Mouse (Mus musculus): ENCODE data around the gene Pmel. TPM values are rescaled to one million over a fixed set of nuclear protein-coding genes. Genes with fewer than 3 reads are reported as not detected.
A peak's percentile ranks its signal among the peaks of the same experiment; 100 is the strongest.

Pmel gene
- total and polyA plus RNA-seq, 3 experiments: 0.15 to 0.45 TPM; not detected in 1

- TF ChIP-seq EP300 (IDR thresholded peaks at IDR 0.05; ENCODE audit: low read depth in 1 of 2, low read length in 2 of 2) (0 out of 4 replicates have a peak, but pooled peaks of 1 of the 2 experiments have one; percentile 9), KAT2A (conservative IDR thresholded peaks at IDR 0.05; ENCODE audit: low read depth, low read length) (peak; percentile 65), NRF1 (IDR thresholded peaks at IDR 0.05; ENCODE audit: insufficient read depth, low read depth, low read length, poor library complexity, severe bottlenecking) (no peak), MYC (IDR thresholded peaks at IDR 0.05; ENCODE audit: low read depth, low read length) (no peak), POLR2A (IDR thresholded peaks at IDR 0.05; ENCODE audit: control insufficient read depth in 1 of 2, insufficient read depth in 1 of 2, low read depth in 1 of 2, low read length in 2 of 2, poor library complexity in 1 of 2) (peak; percentile 61 to 87; a peak in 3 of 4 replicates), ZNF384 (IDR thresholded peaks at IDR 0.05; ENCODE audit: low read depth, low read length) (peak; percentile 20; the same call in 1 of the 2 replicates), ELF1 (IDR thresholded peaks at IDR 0.05; ENCODE audit: low read depth, low read length) (no peak; the same call in 1 of the 2 replicates), MXI1 (IDR thresholded peaks at IDR 0.05; ENCODE audit: low read depth, low read length) (0 out of 2 replicates have a peak, but pooled peaks have one; percentile 13), CTCF (IDR thresholded peaks at IDR 0.05 in 2 of 3, conservative IDR thresholded peaks at IDR 0.05 in 1 of 3; ENCODE audit: control insufficient read depth in 1 of 3, insufficient read depth in 1 of 3, low read depth in 2 of 3, low read length in 3 of 3, poor library complexity in 1 of 3, severe bottlenecking in 1 of 3) (no peak), GATA1 (IDR thresholded peaks at IDR 0.05; ENCODE audit: low read depth, low read length) (peak; percentile 71), MAZ (IDR thresholded peaks at IDR 0.05; ENCODE audit: low read depth, low read length) (peak; percentile 73), ZC3H11A (IDR thresholded peaks at IDR 0.05; ENCODE audit: low read depth, low read length) (no peak), RAD21 (IDR thresholded peaks at IDR 0.05; ENCODE audit: low read depth, low read length) (no peak), NELFE (IDR thresholded peaks at IDR 0.05; ENCODE audit: low read depth, low read length) (peak; percentile 76), TCF12 (IDR thresholded peaks at IDR 0.05; ENCODE audit: low read depth, low read length) (no peak), CHD1 (IDR thresholded peaks at IDR 0.05; ENCODE audit: low read depth, low read length) (no peak), MAFK (IDR thresholded peaks at IDR 0.05; ENCODE audit: borderline replicate concordance, low read depth, low read length) (no peak), SIN3A (IDR thresholded peaks at IDR 0.05; ENCODE audit: low read length) (peak; percentile 43), ETS1 (IDR thresholded peaks at IDR 0.05; ENCODE audit: low read depth, low read length) (0 out of 2 replicates have a peak, but pooled peaks have one; percentile 18), POLR2AphosphoS2 (IDR thresholded peaks at IDR 0.05; ENCODE audit: low read length) (peak; percentile 68), USF2 (IDR thresholded peaks at IDR 0.05; ENCODE audit: borderline replicate concordance in 1 of 2, insufficient read depth in 1 of 2, low read depth in 1 of 2, low read length in 2 of 2) (no peak), POLR2AphosphoS5 (IDR thresholded peaks at IDR 0.05; ENCODE audit: borderline replicate concordance, low read depth, low read length) (no peak), ZKSCAN1 (IDR thresholded peaks at IDR 0.05; ENCODE audit: low read depth, low read length) (no peak)
Measured at GRCm38 (mm10) chr10:128695992-128696807, 7.8 kb upstream of the Pmel start, which contains the start of gene Rab5b (continued).
